Mouse (Mus musculus) embryonic facial prominence, embryonic 15.5 days (tissue): ENCODE measurements around the gene 0610010K14Rik. TPM values are rescaled to one million over a fixed set of nuclear protein-coding genes. Genes with fewer than 3 reads are reported as not detected.
A peak's percentile ranks its signal among the peaks of the same experiment; 100 is the strongest.

Experiments used
- ATAC-seq: fragments of 200-750 bp; cut with Nextera tagmentation; 2 replicates; pipeline ENCODE4 v1.8.0; 2017; ENCODE audit warnings: low read depth, moderate TSS enrichment; ENCODE audit not compliant: insufficient number of reproducible peaks, low FRiP score, low TSS enrichment
- H3K27ac ChIP-seq: fragments of 300-500 bp; sonication (generic); replicated peaks from 2 replicates; pipeline ENCODE4 v1.5.1; 2015; ENCODE audit warnings: mild to moderate bottlenecking, inconsistent platforms
- H3K27me3 ChIP-seq: fragments of 300-500 bp; sonication (generic); 2 replicates; pipeline ENCODE4 v1.6.1; 2015; ENCODE audit warnings: inconsistent platforms
- H3K36me3 ChIP-seq: fragments of 300-500 bp; sonication (generic); 2 replicates; pipeline ENCODE4 v1.6.1; 2015; ENCODE audit warnings: mild to moderate bottlenecking, inconsistent platforms
- H3K4me1 ChIP-seq: fragments of 300-500 bp; sonication (generic); 2 replicates; pipeline ENCODE4 v1.6.1; 2015; ENCODE audit warnings: inconsistent platforms
- H3K4me2 ChIP-seq: fragments of 300-500 bp; sonication (generic); replicated peaks from 2 replicates; pipeline ENCODE4 v1.6.1; 2015; ENCODE audit warnings: mild to moderate bottlenecking, inconsistent platforms
- H3K4me3 ChIP-seq: fragments of 300-500 bp; sonication (generic); replicated peaks from 2 replicates; pipeline ENCODE4 v1.5.1; 2015; ENCODE audit warnings: mild to moderate bottlenecking, inconsistent platforms
- H3K9ac ChIP-seq: fragments of 300-500 bp; sonication (generic); 2 replicates; pipeline ENCODE4 v1.6.1; 2015; ENCODE audit warnings: inconsistent platforms
- H3K9me3 ChIP-seq: fragments of 300-500 bp; sonication (generic); replicated peaks from 2 replicates; pipeline ENCODE4 v1.6.1; 2016; ENCODE audit warnings: inconsistent platforms
- WGBS: fragments of 180-500 bp; shearing (Covaris S2); methylation state at CpG from one replicate; pipeline ENCODE4 v1.1.7; 2015; 5-methylcytosine and 5-hydroxymethylcytosine counted together
- microRNA counts: library from miRNA; unstranded; fragments of <30 nt; microRNA quantifications from one replicate; lab custom pipeline; 2016
- microRNA-seq: library from miRNA; unstranded; fragments of <30 nt; microRNA quantifications from one replicate; pipeline ENCODE4, GENCODE M21; 2016; ENCODE audit warnings: borderline number of aligned reads
- polyA plus RNA-seq: library from polyadenylated mRNA; unstranded; fragments of >200 nt; fragmentation: Nextera tagmentation; extraction: Ambion mirVana; gene quantifications from 2 replicates; pipeline ENCODE4 v1.2.1, GENCODE M21; 2015

Gene 0610010K14Rik
- polyA plus RNA-seq, 1 experiment from 2014 or later = 177 TPM

DNA sequence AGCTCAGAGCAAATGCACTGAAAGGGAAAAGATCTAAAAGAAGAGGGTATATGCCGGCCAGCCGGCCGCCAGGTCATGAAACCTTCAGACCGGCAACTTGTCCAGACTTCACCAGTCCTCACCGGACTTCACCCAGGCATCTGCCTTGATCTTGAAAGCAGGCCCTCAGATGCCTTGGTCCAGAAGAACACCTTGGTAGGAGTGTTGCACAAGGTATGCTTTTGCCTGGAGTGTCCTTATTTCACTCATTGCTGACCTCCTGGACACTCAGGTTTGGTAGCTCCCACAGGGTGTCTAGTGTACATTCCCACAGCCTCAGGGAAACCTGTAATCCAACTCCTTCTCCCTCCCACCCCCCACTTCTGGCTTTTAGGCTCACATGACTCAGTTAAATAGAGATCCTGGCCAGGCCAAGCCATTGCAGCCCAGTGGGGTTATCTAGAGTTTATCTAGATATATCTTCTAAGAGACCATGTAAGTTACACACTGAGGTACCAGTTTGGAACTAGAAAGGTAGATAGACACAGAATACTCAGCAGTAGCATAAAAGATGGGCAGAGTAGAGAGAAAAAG, 37.6 kb downstream of the 0610010K14Rik start:
- H3K36me3 ChIP-seq = no peaks in the 10 kb centered on the region
- no peaks in the 10 kb centered on the region for H3K27me3 ChIP-seq
- no peak overlapping the region for H3K4me2 ChIP-seq
- WGBS = 70% methylated on average over 5 of the region's 5 CpGs
- no peaks in the 10 kb centered on the region for H3K9me3 ChIP-seq
- H3K4me3 ChIP-seq = no peak overlapping the region
- no peaks in the 10 kb centered on the region; the same call in 1 of the 2 replicates for H3K4me1 ChIP-seq
- H3K9ac ChIP-seq = no peak overlapping the region
- no peak overlapping the region for H3K27ac ChIP-seq
- ATAC-seq = no peak

DNA sequence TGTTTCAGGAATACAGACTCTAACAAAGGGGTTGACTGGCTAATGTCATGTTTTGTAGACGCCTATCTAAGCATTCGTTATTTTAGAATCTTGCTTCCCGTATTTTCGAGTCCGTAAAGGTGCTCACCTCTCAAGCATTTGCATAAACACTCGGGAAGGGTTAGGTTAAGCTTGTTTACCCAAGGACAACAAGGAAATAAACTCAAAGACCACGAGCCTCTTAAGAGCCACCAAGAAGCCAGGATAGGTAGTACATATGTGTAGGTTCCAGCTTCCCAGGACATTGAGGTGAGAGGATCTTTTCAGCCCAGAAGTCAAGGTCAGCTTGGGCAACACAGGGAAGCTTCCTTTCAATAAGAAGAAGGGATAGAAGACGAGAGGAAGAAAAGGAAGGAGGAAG, 38.6 kb downstream of the 0610010K14Rik start:
- 78% methylated on average over 8 of the region's 8 CpGs for WGBS
- Histone ChIP-seq H3K9ac (no peak overlapping the region), H3K4me1 (no peaks in the 10 kb centered on the region; the same call in 1 of the 2 replicates), H3K27ac (no peak overlapping the region), H3K27me3 (no peaks in the 10 kb centered on the region), H3K4me3 (no peak overlapping the region), H3K4me2 (no peak overlapping the region), H3K9me3 (no peaks in the 10 kb centered on the region), H3K36me3 (no peaks in the 10 kb centered on the region)
- no peak for ATAC-seq

DNA sequence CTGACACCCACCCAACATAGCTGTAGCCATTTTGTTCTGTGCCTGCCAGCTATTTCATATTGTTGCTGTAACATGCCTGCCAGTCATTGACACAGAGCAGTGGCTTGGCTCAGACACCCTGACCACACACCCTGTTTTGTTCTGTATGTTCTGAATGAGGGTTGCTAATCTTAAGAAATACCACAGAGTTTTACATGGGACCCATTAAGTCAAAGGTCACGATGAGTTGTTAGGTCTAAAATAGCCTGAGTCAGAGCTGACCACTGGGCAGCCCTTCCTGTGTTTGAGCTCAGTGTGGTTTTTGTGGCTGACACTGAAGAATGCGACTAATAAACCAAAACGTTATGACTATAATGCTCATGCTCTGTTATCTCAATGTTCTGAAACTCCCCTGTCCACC, 39.4 kb downstream of the 0610010K14Rik start:
- Histone ChIP-seq H3K4me3 (no peak overlapping the region), H3K27ac (no peak overlapping the region), H3K36me3 (no peaks in the 10 kb centered on the region), H3K4me2 (no peak overlapping the region), H3K9me3 (no peaks in the 10 kb centered on the region), H3K4me1 (no peaks in the 10 kb centered on the region; the same call in 1 of the 2 replicates), H3K9ac (no peak overlapping the region), H3K27me3 (no peaks in the 10 kb centered on the region)
- ATAC-seq = no peak
- 78% methylated on average over 3 of the region's 3 CpGs for WGBS

DNA sequence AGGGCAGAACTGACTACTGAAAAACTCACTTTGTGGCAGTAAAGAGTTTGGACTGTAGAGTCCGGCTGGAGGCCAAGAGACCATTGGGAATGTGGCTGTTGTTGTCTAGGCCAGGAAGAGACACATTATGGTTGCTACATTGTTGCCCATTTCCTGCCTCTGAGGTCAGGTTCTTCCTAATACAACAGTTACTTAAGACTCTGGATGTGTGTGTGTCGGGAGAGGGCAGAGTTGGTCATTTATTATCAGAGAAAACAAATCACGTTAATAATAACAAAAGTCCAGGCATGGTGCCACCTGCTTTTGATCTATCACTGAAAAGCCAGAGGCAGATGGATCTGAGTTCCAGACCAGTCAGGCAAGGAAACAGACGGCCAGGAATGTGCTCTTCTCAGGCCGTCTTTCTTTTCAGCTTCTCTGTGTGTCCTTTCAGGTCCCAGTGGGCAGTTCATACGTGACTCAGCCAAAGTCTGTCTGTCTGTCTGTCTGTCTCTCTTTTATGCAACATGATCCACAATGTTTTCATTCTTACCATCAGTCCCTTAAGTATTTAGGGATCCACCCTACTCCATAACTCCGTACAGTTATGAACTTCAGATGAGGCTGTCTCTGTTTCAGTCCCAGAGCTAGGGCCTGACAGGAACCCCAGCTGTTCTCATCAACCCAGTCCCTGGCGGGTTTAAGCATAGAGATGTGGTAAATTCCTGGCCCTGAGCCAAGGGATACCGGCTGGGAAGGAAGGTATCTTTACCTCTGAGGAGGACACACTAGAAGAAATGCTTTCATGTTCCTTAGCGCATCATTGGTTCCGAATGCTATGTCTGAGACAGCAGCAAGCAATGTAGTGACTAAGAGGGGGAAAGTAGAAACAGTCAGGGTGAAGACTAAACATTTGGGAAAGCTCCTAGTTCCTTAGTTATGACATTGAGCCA, 44.1 kb downstream of the 0610010K14Rik start:
- H3K27me3 ChIP-seq = no peaks in the 10 kb centered on the region
- H3K36me3 ChIP-seq = no peaks in the 10 kb centered on the region
- no peak overlapping the region for H3K9ac ChIP-seq
- ATAC-seq = no peak
- H3K9me3 ChIP-seq = no peaks in the 10 kb centered on the region
- H3K4me3 ChIP-seq = no peak overlapping the region
- 43% methylated on average over 11 of the region's 11 CpGs for WGBS
- no peak overlapping the region for H3K4me2 ChIP-seq
- H3K27ac ChIP-seq = no peak overlapping the region
- no peaks in the 10 kb centered on the region for H3K4me1 ChIP-seq

DNA sequence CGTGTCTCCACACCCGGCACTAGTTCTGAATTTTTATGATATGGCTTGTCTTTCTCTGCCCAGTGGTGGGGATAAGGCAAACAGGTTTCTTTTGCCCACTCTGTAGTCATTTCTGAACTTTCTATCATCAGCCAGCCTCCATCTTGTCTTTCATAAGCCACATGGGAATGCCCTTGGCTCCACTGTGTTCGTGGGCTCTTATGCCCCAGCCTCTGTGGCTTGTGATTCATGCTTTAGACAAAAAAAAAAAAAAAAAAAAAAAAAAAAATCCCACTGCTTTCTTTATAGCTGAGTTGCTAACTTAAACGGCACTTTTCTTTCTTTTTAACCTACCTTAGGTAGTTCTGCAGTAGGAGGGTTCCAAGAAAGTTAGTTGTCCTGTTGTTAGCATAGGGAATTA, 45.6 kb downstream of the 0610010K14Rik start:
- ATAC-seq = no peak

DNA sequence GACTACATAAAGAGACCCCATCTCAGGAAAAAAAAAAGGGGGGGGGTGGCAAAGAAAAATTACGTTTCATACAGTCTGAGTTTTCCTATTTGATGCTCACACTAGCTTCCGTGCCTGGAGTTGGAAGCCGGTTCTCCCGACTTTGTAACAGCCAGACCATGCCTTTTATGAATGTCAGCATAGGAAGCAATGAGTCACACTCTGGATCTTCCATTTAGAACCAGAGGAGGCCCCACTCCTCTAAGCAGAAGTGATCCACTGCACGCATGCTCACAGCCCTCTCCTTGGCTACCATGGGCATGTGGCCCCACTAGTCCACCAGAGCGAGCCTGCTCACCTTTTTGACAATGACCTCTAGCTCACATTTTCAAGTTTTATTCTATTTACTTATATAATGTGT, 46.5 kb downstream of the 0610010K14Rik start:
- WGBS = 84% methylated on average over 6 of the region's 6 CpGs
- ATAC-seq = no peak
- Histone ChIP-seq H3K9ac (no peak overlapping the region), H3K4me2 (no peak overlapping the region), H3K4me3 (no peak overlapping the region), H3K27ac (no peak overlapping the region), H3K9me3 (no peaks in the 10 kb centered on the region), H3K4me1 (no peaks in the 10 kb centered on the region), H3K36me3 (no peaks in the 10 kb centered on the region), H3K27me3 (no peaks in the 10 kb centered on the region)

More for the DNA sequence above, 45.6 kb downstream of the 0610010K14Rik start:
- 70% methylated on average over 4 of the region's 4 CpGs for WGBS
- no peak overlapping the region for H3K9ac ChIP-seq
- no peak overlapping the region for H3K4me3 ChIP-seq
- no peaks in the 10 kb centered on the region for H3K27me3 ChIP-seq
- H3K4me2 ChIP-seq = no peak overlapping the region
- no peaks in the 10 kb centered on the region for H3K4me1 ChIP-seq
- H3K36me3 ChIP-seq = no peaks in the 10 kb centered on the region
- H3K9me3 ChIP-seq = no peaks in the 10 kb centered on the region
- no peak overlapping the region for H3K27ac ChIP-seq

DNA sequence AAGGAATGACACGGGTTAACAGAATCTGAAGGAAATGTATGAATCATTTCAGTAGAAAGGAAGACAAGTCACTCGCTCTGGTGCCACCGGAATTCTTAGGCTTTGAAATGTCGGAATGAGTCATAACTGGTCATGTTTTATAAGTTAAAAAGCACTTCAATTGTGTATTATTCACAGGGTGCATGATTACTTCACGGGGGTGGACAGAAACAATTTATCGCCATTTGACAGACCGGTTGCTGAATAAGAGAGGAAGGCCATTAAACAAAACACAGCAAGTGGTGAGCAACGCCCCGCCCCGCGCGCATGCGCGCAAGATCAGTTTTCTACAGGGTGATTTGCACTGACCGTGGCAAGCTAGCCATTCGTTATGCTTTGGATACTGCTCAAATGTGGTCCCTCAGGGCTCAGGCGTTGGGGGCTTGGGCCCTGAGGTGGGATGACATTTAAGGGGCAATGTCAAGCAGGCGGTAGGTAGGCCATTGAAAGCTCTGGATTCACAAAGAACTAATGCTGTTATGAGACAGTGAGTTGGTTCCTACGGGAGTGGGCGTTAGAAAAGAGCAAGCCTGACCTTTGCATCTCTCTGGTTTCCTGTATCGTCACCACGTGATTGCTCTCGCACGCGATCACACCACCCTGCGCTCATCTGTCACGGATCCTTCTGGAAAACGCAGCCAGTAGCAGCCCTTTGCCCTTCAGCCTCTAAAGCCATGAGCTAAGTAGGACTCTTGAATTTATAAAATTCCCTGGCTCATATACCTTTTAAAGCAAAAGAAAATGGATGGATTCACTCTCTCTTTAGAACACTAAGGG, 48.2 kb downstream of the 0610010K14Rik start:
- Histone ChIP-seq H3K9me3 (no peaks in the 10 kb centered on the region), H3K27ac (no peak overlapping the region), H3K27me3 (no peaks in the 10 kb centered on the region), H3K36me3 (no peaks in the 10 kb centered on the region), H3K4me1 (no peaks in the 10 kb centered on the region), H3K4me3 (no peak overlapping the region), H3K9ac (no peak overlapping the region), H3K4me2 (no peak overlapping the region)
- ATAC-seq = no peak
- WGBS = 79% methylated on average over 28 of the region's 28 CpGs

MicroRNA genes within 50 kb of the gene (microRNA counts, 519-probe panel; counts per million panel counts)
- microRNA mmu-miR-195 (lab: Ali Mortazavi, UCI) (832 counts per million, percentile 3 among the panel's probes with 10 or more counts), microRNA mmu-miR-497 (lab: Ali Mortazavi, UCI) (2,146 counts per million, percentile 46 among the panel's probes with 10 or more counts)

Small RNA genes lying within 50 kb of the gene (microRNA-seq; reads per million reads assigned to microRNA genes)
- gene Mir195a (892 reads per million, percentile 75 among the genes with 10 or more reads in this experiment), gene Mir497 (not detected), gene Mir497b (not detected)

Other genes starting within 250 kb of the 0610010K14Rik start
- 543 and 559 TPM in 2 replicates for gene Gabarap, start 246.8 kb downstream of the 0610010K14Rik start, polyA plus RNA-seq
- 77.8 and 83.0 TPM in 2 replicates for gene Phf23, start 242.1 kb downstream of the 0610010K14Rik start, polyA plus RNA-seq
- gene Dvl2, start 237.3 kb downstream of the 0610010K14Rik start, polyA plus RNA-seq = 47.3 and 52.3 TPM in 2 replicates
- 95.6 and 97.7 TPM in 2 replicates for gene Acadvl, start 222.5 kb downstream of the 0610010K14Rik start, polyA plus RNA-seq
- gene Dlg4, start 221.0 kb downstream of the 0610010K14Rik start, polyA plus RNA-seq = 11.4 and 14.4 TPM in 2 replicates
- gene Asgr1, start 183.8 kb downstream of the 0610010K14Rik start, polyA plus RNA-seq = 0.24 and 0.27 TPM in 2 replicates
- 0.12 and 0.26 TPM in 2 replicates for gene Asgr2, start 145.3 kb downstream of the 0610010K14Rik start, polyA plus RNA-seq
- 0.42 and 2.1 TPM in 2 replicates for gene Mgl2, start 107.6 kb downstream of the 0610010K14Rik start, polyA plus RNA-seq
- gene Clec10a, start 81.7 kb downstream of the 0610010K14Rik start, polyA plus RNA-seq = 1.5 and 2.6 TPM in 2 replicates
- gene Slc16a11, start 25.2 kb downstream of the 0610010K14Rik start, polyA plus RNA-seq = 6.9 and 11.2 TPM in 2 replicates
- 10.3 and 13.2 TPM in 2 replicates for gene Slc16a13, start 16.9 kb downstream of the 0610010K14Rik start, polyA plus RNA-seq
- 11.9 and 12.4 TPM in 2 replicates for gene Bcl6b, start 8.1 kb downstream of the 0610010K14Rik start, polyA plus RNA-seq
- gene Gm21988, start 1.9 kb upstream of the 0610010K14Rik start, polyA plus RNA-seq = 9.5 and 12.0 TPM in 2 replicates
- gene Rnasek, start 1.9 kb upstream of the 0610010K14Rik start, polyA plus RNA-seq = 231 and 240 TPM in 2 replicates
- gene Alox12, start 17.4 kb upstream of the 0610010K14Rik start, polyA plus RNA-seq = 15.4 and 17.6 TPM in 2 replicates
- gene Alox12e, start 84.7 kb upstream of the 0610010K14Rik start, polyA plus RNA-seq = 5.9 and 6.9 TPM in 2 replicates
- gene Alox15, start 114.1 kb upstream of the 0610010K14Rik start, polyA plus RNA-seq = 1.3 and 2.6 TPM in 2 replicates
- 33.6 and 35.0 TPM in 2 replicates for gene Pelp1, start 172.1 kb upstream of the 0610010K14Rik start, polyA plus RNA-seq
- 26.1 and 28.8 TPM in 2 replicates for gene Arrb2, start 194.7 kb upstream of the 0610010K14Rik start, polyA plus RNA-seq
- 37.0 and 42.9 TPM in 2 replicates for gene Med11, start 214.0 kb upstream of the 0610010K14Rik start, polyA plus RNA-seq
- 0.63 and 0.71 TPM in 2 replicates for gene Zmynd15, start 221.5 kb upstream of the 0610010K14Rik start, polyA plus RNA-seq
- 4.1 and 4.5 TPM in 2 replicates for gene Cxcl16, start 222.1 kb upstream of the 0610010K14Rik start, polyA plus RNA-seq